Mouse (Mus musculus): Measurements from ENCODE around the gene Cyth4.
A peak's percentile ranks its signal among the peaks of the same experiment; 100 is the strongest.

Cyth4 gene

DNA sequence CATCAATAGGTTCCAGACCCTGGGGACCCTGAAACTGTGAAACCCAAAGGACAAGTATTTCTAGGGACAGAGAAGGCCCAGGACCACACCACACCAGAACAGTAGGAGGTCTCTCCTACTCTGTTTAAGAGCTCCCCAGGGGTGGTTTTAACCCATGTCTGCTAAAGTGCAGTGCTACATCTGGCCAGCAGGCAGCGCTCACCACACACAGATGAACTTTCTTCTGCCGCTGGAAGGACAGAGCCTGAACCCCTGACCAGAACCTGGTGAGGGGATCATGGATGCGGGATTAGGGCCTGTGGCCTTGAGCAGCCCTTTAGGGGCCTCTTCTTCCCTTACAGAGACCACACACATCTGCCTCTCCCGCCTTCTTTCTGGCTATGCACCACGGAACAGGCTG, 26.6 kb downstream of the Cyth4 start:
- DNase-seq: peak; percentile 32

GRCm38 (mm10) chr15:78624431-78624950, 27.6 kb downstream of the Cyth4 start:
- peak; percentile 33 for DNase-seq

- DNase-seq: no peak
These were observed 28.1 kb downstream of the Cyth4 start for GRCm38 (mm10) chr15:78624961-78625360.

DNA sequence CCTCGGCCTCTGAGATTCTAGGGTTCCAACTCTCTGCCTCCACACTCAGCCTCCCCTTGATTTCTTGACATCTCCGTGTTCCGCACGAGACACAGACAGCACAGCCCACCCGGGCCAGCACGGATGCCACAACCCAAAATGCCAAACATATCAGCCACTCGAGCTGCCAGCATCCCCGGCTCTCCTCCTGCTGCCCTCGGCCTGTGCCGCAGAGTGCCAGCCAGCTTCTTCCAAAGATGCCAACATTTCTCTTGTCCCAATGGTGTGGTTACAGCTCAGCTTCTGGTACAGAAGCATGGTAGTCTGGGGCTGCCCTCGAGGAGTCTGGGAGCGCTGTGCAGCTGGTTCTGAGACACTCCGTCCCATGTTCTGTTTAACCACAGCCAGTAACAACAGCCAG, 29.4 kb downstream of the Cyth4 start:
- DNase-seq: no peak

GRCm38 (mm10) chr15:78632387-78632786, 35.5 kb downstream of the Cyth4 start:
- no peak for DNase-seq

- no peak for DNase-seq
These were observed 36.6 kb downstream of the Cyth4 start for GRCm38 (mm10) chr15:78633413-78633812.

GRCm38 (mm10) chr15:78634095-78634737, 37.4 kb downstream of the Cyth4 start:
- no peak for DNase-seq

GRCm38 (mm10) chr15:78635231-78635630, 38.4 kb downstream of the Cyth4 start:
- no peak for DNase-seq

DNA sequence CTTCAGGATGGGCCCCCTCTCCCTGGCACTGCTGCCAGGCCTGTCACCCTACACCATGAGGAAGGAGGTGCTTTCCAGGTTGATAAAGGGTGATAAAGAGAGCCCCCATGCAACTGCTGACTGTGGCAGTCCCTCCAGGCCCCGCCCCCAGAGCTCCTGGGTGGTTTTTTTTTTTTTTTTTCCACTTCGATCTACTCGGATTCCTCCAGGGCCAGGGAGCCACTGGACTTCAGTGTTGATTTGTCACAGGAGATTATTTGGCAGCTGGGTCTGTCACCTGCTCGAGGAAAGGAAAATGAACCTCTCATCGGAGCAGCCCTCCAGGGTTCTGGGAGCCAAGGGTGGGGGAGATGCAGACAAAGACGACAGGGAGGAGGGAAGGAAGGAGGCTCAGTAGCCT, 46.8 kb downstream of the Cyth4 start:
- DNase-seq: no peak

GRCm38 (mm10) chr15:78644606-78645005, 47.8 kb downstream of the Cyth4 start:
- no peak for DNase-seq

DNA sequence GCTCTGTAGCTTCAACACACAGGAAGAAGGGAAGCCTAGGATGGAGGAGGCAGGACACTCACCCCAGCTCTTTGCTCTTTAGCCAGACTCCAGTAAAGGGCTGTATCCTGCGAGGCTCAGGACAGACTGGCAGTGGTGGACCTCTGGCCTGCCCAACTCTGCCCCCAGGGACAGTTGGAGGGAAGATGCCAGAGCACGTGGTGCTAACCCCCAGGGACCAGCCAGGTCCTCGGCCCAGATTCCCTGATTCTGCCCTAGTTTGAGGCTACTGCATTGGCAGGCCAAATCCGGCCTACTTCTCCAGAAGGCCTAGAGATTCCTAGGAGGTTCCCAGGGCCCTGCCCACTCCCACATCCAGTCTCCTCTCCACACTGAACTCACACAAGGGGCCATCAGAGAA, 50.9 kb downstream of the Cyth4 start:
- no peak for DNase-seq

DNA sequence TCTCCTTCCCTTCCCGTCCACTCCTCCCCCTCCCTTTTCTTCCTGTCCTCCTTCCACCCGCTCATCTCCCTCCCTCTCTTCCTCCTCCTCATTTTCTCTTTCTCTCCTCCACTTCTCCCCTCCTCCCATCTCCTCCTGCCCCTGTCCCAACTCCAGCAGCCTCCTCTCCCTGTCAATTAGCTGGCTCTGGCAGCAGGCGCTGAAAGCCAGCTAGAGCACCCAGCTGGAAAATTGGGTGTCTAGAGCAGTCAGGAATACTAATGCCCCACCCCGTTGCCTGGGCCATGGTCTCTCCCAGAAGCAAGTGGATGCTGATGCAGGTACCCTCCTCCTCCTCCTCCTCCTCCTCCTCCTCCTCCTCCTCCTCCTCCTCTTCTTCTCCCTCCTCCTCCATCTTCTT, 54.3 kb downstream of the Cyth4 start:
- DNase-seq: no peak

DNA sequence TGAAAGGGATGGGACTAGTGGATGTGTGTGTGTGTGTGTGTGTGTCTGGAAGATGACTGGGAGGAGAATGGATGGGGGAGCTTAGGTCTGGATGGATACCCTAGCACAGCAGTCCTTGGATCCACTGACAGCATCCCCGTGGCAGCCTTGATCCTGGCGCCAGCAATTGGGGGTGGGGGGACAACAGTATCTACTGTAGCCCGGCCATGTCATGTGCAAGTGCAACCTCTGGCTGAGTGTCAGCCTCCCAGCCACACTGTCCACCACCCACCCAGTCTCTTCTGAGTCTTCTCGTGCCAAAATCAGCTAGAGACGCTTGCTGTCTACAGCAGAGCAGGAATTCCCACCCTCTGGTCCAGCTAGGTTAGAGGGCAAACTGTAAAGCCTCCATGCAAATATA, 67.4 kb downstream of the Cyth4 start:
- no peak for DNase-seq

- no peak for DNase-seq
These were observed 72.5 kb downstream of the Cyth4 start for GRCm38 (mm10) chr15:78669221-78669871.

DNA sequence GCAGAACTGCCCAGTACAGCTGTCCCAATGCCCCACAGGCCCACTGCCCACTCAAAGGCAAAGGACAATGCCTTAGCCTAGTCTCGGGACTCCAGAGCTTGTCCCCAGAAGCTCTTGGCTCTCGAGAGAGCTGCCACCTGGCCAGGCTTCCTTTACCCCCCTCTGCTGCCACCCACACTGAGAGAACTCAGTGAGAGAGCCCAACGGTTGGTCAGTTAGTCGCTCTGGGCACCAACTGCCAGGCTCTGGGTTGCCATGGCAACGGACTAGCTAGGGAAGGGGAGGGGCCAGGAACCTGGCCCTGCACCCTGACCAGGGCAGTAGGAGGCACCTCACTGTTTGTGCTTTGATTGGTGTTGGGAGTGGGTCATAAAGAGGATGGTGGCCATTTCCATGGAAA, 73.5 kb downstream of the Cyth4 start:
- DNase-seq: peak; percentile 45
